Mouse (Mus musculus) right cerebral cortex, postnatal 10 days (tissue): ENCODE results near the gene Pth1r.

Source experiments
- DNase-seq, 2 experiments: peaks; one replicate each; pipeline ENCODE4 v3.0.0; 2021; ENCODE audit warnings: low spot score in 2 of 2

The Pth1r gene

DNA sequence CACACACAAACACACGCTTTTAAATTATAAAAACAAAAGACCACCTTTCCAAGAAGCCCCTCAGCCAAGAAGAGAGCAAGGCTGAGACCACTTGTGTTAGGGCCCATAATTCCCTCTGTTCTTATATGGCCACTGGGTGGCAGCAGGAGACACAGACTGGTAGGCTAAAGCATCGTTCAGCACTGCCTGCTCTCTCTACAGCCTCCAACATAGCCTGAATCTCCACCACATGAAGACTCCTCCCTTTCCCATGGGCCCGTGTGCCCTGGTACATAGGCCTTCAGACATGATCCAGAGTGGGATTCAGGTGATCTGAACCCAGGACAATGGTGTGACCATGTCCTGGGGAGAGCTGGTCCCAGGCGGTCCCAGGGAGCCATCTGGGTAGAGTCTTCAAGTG is 30.2 kb downstream of the Pth1r start:
- peak; percentile 82 to 83 for DNase-seq

DNA sequence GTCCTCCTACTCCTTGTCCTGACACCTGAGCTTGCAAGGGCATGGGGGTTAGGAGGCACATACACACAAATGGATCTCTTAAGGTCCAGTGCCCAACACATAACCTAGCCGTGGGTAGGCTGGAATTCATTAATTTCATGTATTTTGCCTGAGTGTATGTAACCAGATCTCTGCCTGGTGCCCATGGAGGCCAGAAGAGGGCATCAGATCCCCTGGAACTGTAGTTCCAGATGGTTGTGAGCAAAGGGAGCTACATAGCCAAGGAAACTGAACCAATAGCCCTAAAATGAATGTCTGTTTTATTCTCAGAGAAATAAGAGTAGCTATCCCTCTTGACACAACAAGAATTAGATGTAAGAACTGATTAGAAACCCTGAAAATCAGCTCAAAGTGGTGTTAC is 31.5 kb downstream of the Pth1r start:
- DNase-seq: no peak

DNA sequence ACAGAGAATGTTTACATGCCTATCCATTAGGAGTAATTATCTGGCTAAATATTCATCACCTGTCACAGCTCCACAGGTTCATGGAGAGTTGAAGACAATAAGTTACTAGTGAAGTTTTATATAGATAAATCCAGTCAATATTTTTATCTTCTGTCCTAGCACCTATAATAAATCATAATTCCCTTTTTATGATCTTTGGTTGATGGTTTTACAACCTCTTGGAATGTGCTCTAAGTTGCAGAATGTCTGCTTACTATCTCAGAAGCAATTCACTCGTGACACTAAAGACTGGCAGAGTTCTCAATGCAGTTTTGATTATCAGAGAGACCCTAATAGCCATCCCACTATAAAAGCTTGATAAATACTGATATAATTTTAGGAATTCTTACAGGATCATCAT is 33.6 kb downstream of the Pth1r start:
- DNase-seq: no peak

DNA sequence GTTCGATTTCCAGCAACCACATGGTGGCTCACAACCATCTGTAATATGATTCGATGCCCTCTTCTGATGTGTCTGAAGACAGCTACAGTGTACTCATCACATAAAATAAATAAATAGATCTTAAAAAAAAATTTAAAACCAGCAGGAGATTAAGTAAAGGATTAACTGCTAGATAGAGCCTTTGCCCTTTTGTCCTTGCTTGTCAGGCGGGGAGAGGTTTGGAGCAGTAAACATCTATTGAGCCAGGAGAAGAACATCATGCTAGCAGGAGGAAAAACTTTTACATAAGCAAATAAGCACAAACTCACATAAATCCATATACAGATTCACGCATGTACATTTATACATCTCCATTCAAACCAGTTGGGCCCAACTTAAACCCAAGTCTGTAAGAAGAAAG is 34.4 kb downstream of the Pth1r start:
- no peak for DNase-seq

DNA sequence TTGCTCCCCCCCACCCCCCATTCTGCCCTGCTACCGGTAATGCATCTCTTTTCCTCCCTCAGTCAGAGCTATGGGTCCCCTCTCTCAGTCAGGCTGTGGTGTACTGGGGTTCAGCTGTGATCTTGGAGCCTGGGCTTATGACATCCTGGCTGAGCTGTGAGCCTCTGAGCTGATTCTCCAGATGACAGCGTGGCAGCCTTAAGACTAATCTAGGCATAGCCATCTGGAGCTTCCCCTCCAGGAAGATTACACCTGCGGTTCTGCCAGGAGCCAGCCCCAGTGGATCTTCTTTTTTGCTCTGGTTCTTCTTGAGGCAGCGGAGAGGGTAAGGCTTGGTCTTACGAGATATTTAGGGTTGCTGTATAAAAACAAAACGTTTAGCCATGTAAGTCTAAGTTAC is 34.9 kb downstream of the Pth1r start:
- no peak for DNase-seq

DNA sequence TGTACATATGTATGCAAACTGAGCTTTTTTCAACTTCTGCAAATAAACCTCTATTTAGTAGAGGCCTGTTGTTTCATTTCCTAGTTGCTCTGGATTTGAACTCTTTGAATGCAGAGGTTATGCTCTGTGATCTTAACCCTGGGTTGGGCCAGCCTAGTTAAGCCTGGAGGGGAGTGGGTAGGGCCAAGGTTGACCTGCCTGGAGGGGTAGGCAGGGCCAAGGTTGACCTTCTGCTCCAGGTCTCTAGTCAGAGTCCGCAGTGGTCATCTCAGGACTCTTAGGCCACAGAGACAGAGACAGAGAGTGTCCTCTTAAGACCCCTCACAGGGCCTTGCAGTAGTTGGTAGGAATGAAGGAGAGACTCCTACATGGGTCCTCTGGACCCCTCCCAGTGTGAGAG is 35.4 kb downstream of the Pth1r start:
- DNase-seq: no peak

DNA sequence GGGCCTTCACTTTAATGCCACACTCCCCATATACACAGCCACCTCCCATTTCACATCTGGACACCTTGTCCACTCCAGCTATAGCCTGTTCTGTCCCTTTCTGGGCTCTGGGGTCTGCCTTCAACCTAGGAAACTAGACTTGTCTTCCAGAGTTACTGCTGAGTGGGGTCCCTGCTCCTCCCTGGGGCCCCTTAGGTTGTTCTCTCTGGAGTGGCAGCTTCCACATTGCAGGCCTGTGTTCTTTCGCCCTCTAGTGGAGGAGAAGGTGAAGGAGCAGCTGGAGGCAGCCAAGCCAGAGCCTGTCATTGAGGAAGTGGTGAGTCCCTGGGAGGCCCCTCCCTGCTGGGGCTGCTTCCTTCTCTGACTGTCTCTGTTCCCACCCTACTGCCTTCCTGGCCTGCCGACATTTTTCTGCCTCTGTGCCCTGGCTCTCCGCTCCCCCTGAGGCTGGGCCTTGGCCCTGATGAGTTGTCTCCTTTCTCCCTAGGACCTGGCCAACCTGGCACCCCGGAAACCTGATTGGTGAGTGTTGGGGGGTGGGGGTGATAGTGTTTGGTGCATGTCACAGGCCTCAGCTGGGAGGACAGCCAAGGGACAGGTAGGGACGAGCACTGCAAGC is 37.2 kb downstream of the Pth1r start:
- peak; percentile 84 to 85 for DNase-seq

DNA sequence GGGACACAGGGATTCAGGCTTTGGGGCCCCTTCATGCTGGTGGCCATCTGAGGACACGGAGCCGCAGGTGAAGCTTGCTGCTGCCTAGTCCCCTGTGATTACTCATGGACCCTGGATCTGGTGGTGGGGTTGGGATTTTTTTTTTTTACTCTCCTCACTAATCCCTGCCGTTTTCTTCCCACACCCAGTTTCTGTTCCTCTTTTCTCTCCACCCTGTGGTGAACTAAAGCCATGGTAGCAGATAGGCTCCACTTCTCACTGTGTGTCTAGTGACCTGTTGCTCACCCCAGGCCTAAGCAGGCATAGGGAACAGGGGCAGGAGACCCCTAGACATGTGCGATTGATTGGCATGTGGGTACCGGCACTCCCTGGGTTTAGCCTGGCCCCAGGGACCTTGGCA is 40.2 kb downstream of the Pth1r start:
- no peak for DNase-seq

DNA sequence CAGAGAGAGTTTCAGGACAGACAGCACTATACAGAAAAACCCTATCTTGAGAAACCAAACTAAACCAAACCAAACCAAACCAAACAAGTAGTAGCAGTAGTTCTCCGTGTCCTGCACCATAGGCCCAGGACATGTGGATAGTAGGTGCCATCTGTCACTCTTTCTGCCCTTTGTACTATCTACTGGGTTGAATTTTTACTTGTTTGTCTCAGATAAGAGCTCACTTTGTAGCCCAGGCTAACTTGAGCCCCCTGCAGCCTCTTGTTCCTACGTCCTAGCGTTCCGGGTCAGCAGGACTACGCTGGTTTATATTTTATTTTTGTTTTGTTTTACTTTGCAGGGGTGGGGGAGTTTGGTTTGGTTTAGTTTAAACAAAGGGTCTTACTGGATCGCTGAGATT is 43.0 kb downstream of the Pth1r start:
- no peak for DNase-seq

DNA sequence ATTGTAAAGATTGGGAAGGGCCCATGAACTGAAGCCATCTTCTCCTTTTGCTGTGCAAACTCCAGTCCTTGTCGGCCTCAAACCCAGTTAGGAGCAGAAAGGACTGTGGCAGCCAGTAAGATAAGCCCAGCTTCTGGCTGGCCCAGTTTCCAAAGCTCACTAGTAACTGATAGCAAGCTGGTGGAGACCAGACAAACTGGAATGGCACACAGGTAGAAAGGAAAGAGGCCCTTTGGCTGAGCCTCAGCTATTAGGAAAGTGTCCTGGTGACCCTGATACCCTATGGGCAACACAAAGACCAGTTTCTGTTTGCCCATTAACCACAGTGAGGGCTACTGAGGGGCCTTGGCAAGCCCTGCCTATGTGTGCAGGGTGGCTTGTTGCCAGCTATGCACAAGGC is 44.1 kb downstream of the Pth1r start:
- no peak for DNase-seq

DNA sequence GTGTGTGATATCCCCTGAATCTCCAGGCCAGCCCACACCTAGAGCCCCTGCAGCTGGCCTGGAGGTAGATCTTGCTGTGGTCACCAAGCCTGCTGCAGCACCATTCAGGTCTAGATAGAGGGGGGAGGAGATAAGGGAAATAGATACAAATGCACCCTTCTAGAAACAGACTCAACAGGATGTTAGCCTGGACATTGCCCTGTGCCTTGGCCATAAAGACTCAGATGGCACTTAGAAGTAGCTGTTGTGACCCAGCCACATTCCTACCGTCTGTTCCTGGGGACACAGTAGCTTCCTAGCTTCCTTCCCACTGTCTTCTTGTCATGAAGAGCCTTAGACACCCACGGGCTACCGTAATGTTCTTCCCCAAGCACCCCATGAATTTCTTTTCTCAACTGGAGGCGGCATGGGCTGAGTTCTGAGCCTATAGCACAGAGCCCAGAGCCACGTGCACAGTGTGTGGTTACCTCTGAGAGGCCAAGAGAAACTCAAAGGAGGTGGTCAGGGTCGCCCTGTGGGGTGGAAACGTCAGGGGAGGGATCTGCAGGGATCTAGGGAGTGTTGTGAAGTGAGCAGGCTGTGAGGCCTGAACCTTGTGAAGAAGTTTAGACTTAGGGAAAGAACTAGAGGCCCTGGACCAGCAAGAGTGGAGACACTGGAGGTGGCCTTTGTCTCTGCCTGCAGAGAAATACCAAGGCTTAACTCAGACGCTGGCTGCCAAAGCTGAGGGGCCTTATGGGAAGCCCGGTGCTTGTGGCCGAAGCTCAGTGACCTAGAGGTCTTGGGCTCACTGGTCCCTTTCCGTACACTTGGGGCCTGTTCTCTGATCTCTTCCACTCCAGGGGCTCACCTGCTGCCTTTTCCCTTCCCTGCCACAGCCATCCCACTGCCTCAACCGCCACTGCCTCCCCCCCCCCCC is 45.6 kb downstream of the Pth1r start:
- DNase-seq: no peak

DNA sequence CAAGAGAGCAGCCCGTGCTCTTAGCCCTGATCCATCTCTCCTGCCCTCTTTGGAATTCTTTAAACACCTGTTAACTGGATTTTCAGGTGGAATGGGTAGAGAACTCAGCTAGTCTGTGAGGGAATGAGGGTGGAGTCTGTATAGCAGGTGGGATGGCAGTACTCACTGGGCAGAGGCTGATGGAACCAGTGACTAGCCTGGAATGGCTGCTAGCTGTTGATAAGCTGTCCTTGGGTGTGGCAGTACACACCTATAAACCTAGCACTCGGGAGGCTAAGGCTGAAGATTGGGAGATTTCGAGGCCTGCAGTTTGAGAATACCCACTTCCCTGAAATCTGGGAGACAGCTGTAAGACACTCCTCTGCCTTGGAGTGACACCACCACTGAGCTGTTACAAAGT is 47.4 kb downstream of the Pth1r start:
- DNase-seq: no peak

DNA sequence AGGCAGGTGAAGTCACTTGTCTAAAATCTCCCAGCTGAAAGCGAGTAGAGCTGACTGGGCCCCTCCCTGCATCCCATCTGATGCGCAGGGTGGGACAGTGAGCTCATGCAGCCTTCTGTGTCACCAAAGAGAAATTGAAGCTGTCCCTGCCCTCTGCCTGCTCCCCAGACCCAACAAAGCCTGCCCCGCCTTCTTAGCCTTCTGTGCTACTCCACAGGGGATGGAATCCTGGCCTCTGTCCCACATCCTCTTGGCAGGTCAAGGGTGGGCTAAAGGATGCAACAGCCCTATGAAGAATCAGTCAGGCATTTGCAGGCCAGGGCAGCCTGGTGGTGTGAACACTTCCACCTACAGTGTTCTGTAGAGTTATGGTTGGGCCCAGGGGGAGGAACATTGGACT is 49.5 kb downstream of the Pth1r start:
- DNase-seq: no peak

DNA sequence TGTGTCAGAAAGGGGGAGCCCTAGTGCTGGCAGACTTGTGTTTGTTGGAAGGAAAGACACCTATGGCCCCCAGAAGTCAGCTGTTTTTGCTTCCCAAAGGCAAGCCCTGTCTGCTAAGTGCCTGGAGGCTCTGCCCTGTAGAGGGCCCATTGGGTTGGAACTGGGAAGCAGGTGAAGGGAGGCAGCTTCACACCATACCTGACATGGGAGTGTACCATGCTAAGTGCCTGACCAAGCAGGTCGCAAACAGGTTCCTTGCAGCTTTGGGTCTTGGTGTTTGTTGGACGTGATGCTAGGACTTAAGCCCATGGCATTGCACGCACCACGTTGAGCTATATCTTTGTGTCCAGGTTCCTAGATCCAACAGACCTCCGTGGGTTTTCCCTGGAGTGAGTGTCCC is 50.5 kb downstream of the Pth1r start:
- no peak for DNase-seq

DNA sequence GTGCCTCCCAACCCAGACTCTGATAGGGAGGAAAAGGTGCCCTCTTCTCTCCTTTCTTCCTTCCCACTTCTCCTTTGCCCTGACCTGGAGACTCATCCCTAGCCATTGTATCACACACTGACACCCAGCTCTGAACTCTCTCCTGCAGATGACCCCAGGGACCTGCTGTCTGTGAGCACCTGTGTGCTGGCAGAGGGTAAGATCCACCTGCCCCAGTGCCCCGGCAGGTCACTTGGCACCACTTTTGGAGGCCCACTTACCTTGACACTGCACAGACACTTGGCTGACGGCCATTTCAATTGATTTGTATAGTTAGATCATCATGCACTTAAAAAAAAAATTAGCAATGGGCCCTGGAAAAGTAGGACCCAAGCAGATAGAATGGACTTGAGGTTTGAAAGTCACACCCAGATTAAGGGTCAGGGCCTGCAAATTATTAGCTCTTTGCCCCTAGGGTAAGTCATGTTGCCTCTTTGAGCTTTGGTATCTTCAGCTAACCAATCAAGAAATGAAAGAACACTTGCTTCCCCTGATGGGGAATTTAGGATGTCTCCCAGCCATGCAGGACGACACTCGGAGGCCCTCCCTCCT is 51.7 kb downstream of the Pth1r start:
- no peak for DNase-seq

DNA sequence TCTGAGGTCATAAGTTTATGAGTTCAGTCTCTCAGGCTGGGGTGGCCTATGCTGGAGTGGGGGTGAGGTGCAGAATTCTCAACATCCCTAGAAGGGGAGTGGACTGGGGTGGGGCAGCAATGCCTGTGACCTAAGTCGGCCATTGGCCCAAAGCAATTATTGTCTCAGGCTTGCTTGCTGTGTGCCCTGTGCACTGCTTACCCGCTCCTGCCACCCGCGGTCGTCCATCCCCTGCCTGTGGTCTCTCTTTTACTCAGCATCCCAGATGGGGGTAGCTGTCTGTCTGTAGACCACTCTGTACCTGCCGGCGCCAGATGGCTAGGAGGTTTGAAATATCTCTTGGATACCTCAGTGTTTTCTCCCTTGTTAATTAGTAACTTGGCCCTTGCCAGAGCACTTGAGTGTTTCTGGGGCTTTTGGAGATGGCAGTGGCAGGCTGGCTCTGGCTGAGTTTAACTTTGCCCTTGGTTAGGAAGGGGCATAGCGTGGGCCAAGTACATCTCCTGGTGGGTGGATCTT is 57.6 kb downstream of the Pth1r start:
- no peak for DNase-seq

DNA sequence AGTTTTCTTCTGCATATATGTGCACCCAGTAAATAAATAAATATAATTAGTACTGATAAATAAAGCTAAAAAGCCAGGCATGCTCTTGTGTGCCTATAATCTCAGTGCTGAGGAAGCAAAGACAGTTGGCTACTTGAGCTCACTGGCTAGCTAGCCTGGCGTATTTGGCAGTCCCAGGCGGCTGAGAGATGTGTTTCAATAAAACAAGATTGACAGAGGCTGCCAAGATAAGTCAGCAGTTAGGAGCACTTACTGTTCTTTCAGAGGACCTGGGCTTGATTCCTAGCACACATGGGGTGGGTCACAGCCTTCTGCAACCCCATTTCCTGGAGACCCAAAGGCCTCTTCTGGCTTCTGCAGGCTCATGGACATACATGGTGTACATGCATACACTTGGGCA is 59.1 kb downstream of the Pth1r start:
- no peak for DNase-seq

DNA sequence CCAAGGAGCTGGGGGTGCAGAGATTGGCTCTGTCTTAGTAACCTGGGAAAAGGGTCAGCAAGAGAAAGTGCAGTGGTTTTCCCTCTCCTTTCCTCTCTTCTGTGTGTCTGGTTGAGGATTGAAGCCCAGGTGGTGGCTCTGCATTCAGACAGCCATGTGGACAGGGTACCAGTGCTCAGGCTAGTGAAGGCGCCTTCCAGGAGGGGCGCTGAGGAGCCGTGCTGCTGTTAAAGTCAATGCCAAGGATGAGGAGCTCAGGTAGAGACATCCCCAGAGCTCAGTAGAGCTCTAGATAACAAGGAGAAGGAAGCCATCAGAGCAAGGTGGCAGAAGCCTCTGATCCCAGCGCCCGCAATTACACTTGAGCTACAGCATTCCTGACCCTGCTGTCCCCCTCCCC is 59.9 kb downstream of the Pth1r start:
- DNase-seq: no peak

DNA sequence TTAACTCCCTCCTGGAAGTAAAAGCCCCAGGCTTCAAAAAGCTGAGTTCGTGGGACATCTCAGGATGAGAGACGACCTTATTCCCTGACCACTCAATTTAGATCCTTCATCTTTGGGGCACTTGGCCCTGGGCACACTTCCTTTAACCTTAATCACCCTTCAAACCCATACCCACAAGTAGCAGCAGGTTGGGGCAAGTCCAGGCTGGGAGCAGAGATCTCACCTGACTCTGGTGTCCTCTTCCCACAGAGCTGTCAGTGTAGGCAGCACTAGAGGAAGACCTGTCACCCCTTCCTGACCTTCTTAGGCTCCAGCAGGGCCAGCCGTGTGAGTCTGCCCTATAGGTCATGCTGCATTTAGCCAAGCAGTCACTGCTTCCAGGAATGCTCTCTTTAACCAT is 60.5 kb downstream of the Pth1r start:
- no peak for DNase-seq

DNA sequence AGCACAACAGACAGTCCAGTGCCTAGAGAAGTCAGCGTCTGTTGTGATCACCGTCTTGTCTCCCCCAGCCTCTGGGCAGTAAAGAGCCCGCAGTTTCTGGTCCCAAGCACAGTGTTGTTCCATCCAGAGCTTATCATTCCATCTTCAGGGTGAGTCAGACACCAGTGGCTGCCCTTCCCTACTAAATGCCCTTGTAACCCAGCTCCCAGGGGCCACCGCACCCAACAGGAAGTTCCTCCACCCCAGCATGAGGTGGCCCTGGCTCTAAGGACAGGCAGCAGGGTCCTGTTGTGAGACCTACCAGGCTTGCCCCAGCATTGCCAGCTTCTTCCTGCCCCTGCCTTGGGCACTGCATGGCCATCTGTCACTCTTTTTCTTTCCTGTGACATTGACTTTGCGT is 61.4 kb downstream of the Pth1r start:
- no peak for DNase-seq

DNA sequence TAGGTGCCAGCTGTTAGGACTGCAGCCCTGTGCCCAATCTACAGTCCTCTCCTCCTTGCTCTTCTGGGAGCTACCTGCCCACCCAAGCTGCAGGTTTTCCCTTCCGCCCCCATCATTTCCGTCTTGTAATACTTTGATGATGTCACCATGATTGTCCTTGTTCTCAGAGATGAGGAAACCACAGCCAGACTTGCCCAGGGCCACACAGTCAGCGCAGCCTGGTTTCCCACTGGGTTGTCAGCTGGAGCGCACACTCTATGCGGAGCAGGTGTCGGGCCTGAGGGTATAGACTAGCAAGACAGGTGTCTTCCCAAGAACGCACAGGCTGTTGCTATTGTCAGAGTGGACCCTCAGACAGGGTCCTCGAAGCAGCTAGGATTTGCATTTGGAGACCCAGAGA is 61.8 kb downstream of the Pth1r start:
- DNase-seq: no peak

DNA sequence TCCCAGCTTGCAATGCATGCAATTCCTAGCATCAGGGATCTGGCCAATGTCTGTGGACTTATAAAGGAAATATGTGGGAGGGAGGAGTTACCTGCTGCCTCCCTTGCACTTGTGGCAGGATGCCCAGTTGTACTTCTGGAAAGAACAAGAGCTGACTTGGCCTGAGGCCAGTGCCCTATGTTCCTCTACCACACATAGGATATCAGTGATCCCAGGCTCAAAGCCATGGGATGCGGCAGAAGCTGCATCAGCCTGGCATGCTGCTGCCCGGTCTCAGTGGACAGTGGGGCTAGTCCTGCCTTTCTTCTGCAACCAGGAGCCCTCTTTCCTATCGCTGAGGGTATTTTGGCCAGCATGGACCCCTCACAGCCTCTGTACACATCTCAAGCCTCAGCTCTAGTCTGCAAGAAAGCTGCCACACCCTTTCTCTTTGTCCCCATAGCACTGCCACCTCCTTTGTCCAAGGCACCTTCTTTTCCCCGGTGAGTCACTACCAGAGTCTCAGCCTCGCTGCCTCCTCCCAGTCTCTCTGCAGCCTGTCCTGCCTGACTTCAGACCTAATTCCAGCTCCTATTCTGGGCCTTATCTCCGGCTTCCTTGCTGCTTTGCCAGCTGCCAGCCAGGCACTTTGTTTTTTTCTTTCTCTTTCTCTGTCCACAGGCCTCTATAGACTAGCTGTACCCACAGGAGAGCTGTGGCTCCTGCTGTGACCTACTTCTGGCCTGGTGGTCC is 62.7 kb downstream of the Pth1r start:
- peak; percentile 80 to 81 for DNase-seq
